Mouse (Mus musculus) liver, embryonic 14.5 days (tissue): ENCODE data around the gene Tardbp. TPM values are rescaled to one million over a fixed set of nuclear protein-coding genes. Genes with fewer than 3 reads are reported as not detected.

Experiments
- ATAC-seq: fragments of 200-750 bp; cut with Nextera tagmentation; 2 replicates; pipeline ENCODE4 v1.8.0; 2017; ENCODE audit warnings: moderate number of reproducible peaks, mild to moderate bottlenecking, moderate library complexity; ENCODE audit not compliant: insufficient read depth
- DNase-seq, 3 experiments: peaks; one replicate each; pipeline ENCODE4 v3.0.0-alpha.2; 2012 to 2013; ENCODE audit warnings: low read depth in 3 of 3, low spot score in 3 of 3
- H3K27ac ChIP-seq: fragments of 300-500 bp; sonication (generic); 2 replicates; pipeline ENCODE4 v1.5.1; 2014; ENCODE audit warnings: moderate library complexity, mild to moderate bottlenecking, control low read depth, inconsistent platforms
- H3K27me3 ChIP-seq: fragments of 300-500 bp; sonication (generic); 2 replicates; pipeline ENCODE4 v1.6.1; 2014; ENCODE audit warnings: mild to moderate bottlenecking, low read length, moderate library complexity; ENCODE audit not compliant: control insufficient read depth, insufficient read depth
- H3K36me3 ChIP-seq: fragments of 300-500 bp; sonication (generic); replicated peaks from 2 replicates; pipeline ENCODE4 v1.6.1; 2014; ENCODE audit warnings: low read depth; ENCODE audit not compliant: control insufficient read depth, insufficient read depth
- H3K4me1 ChIP-seq, 2 experiments: fragments of 200-500 bp in 1 of 2; fragments of 300-500 bp in 1 of 2; sonication (generic) in 1 of 2; replicated peaks; 2 replicates each; pipeline ENCODE4 v1.6.1; 2012 to 2014; ENCODE audit warnings: antibody characterized with exemption in 1 of 2, inconsistent platforms in 1 of 2, low read length in 1 of 2; ENCODE audit not compliant: control insufficient read depth in 2 of 2, insufficient read depth in 2 of 2
- H3K4me2 ChIP-seq: fragments of 300-500 bp; sonication (generic); 2 replicates; pipeline ENCODE4 v1.6.1; 2014; ENCODE audit warnings: low read depth, mild to moderate bottlenecking, control low read depth, moderate library complexity
- H3K4me3 ChIP-seq, 2 experiments: fragments of 200-500 bp in 1 of 2; fragments of 300-500 bp in 1 of 2; sonication (generic) in 1 of 2; 2 replicates each; pipeline ENCODE4 v1.5.1; 2012 to 2014; ENCODE audit warnings: low read depth in 2 of 2, low read length in 2 of 2, mild to moderate bottlenecking in 2 of 2, control low read depth in 1 of 2, inconsistent platforms in 1 of 2, moderate library complexity in 1 of 2; ENCODE audit not compliant: insufficient read depth in 1 of 2
- H3K9ac ChIP-seq: fragments of 300-500 bp; sonication (generic); replicated peaks from 2 replicates; pipeline ENCODE4 v1.6.1; 2014; ENCODE audit warnings: mild to moderate bottlenecking, control low read depth, moderate library complexity
- H3K9me3 ChIP-seq: fragments of 300-500 bp; sonication (generic); 2 replicates; pipeline ENCODE4 v1.6.1; 2016; ENCODE audit warnings: low read length, mixed read lengths; ENCODE audit not compliant: control insufficient read depth
- CTCF ChIP-seq: IDR thresholded peaks from 2 replicates; pipeline ENCODE4 v1.5.1; 2016; ENCODE audit warnings: antibody characterized with exemption, low read depth, control low read depth
- EP300 ChIP-seq: IDR thresholded peaks from 2 replicates; pipeline ENCODE4 v1.6.1; 2016; ENCODE audit warnings: antibody characterized with exemption, low read depth
- WGBS: fragments of 180-500 bp; shearing (Covaris S2); extraction: QIAGEN DNeasy Blood & Tissue Kit; methylation state at CpG from one replicate; pipeline ENCODE4 v1.1.7; 2014; ENCODE audit not compliant: insufficient replicate concordance; 5-methylcytosine and 5-hydroxymethylcytosine counted together
- polyA plus RNA-seq, 2 experiments: library from polyadenylated mRNA; depleted of rRNA in 1 of 2; stranded (reverse) in 1 of 2; unstranded in 1 of 2; fragments of >200 nt; fragmentation: Nextera tagmentation in 1 of 2; extraction: Ambion mirVana in 1 of 2; gene quantifications; 2 replicates each; pipeline versions ENCODE4 v1.2.1 to v1.2.3; 2012 to 2014

Tardbp gene
- polyA plus RNA-seq, 2 experiments, result 80.3 to 260 TPM

DNA sequence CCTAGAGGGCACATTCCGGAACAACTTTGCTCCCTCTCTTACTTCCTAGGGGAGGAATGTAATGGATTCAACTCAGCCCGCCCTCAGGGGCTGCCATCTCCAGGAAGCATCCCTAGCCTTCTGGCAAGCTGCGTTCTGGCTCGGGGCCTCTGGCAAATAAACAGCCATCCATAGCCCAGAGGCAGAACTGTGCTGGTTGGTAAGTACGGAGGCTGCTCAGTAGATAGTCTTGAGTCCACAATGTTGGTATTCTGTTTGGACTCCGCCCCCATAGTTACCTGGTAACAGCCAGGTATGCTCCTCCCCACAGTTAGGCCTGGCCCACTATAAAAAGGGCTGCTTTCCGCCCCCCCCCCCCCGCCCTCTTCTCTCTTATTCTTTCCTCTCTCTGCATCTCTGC, 37.3 kb downstream of the Tardbp start:
- DNase-seq (no peak), ATAC-seq (no peak)
- Histone ChIP-seq H3K4me1 (peaks cover 3 to 11% of the 10 kb centered on the region in 2 experiments), H3K9ac (no peak overlapping the region), H3K27me3 (no peaks in the 10 kb centered on the region), H3K27ac (no peak overlapping the region), H3K4me2 (no peak overlapping the region), H3K4me3 (no peak overlapping the region), H3K9me3 (no peaks in the 10 kb centered on the region), H3K36me3 (peaks cover 16% of the 10 kb centered on the region)
- 76% methylated on average over 8 of the region's 8 CpGs for WGBS
- TF ChIP-seq CTCF (no peak), EP300 (no peak)

DNA sequence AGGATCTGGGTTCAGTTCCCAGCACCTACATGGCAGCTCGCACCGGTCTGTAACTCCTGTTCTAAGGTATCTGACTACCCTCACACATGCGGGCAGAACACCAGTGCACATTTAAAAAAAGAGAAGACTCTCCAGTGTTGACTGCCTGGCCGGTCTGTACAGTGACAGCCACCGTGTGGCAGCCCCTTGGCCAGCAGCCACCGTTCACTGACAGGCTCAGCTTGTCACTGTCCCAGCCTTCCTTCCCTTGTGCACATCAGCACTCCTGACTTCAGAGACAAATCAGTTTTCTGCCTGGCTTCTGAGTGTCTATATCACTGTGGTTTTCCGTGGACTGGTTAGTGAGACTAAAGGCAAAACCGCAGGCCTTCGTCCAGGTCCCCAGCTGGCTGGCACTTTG, 38.0 kb downstream of the Tardbp start:
- DNase-seq, result no peak
- no peak overlapping the region for H3K4me3 ChIP-seq
- H3K9ac ChIP-seq, result no peak overlapping the region
- H3K27ac ChIP-seq, result no peak overlapping the region
- H3K4me2 ChIP-seq, result no peak overlapping the region
- WGBS, result 60% methylated on average over 9 of the region's 9 CpGs
- ATAC-seq, result no peak
- H3K4me1 ChIP-seq, result peaks cover 3 to 11% of the 10 kb centered on the region in 2 experiments
- TF ChIP-seq EP300 (no peak), CTCF (no peak)
- peaks cover 9% of the 10 kb centered on the region for H3K36me3 ChIP-seq
- no peaks in the 10 kb centered on the region for H3K9me3 ChIP-seq
- no peaks in the 10 kb centered on the region for H3K27me3 ChIP-seq

DNA sequence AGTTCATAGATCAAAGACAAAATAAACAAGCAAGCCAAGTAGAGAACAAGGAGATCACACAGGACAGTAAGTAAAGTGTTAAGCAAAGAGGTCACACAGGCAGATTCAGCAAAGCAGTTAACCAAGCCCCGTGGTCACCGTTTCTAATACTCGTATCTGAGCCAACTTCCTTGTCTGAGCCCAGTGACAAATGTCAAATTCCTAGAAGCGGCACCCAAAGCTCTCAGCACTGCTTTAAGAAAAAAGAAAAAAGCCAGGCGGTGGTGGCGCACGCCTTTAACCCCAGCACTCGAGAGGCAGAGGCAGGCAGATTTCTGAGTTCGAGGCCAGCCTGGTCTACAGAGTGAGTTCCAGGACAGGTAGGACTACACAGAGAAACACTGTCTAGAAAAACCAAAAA, 40.2 kb downstream of the Tardbp start:
- H3K9ac ChIP-seq, result no peak overlapping the region
- no peak overlapping the region for H3K4me2 ChIP-seq
- 14% methylated on average over 9 of the region's 9 CpGs for WGBS
- peaks cover 3 to 15% of the 10 kb centered on the region in 2 experiments; a peak in 3 of 4 replicates for H3K4me1 ChIP-seq
- no peaks in the 10 kb centered on the region for H3K9me3 ChIP-seq
- ATAC-seq (no peak), DNase-seq (no peak)
- peaks cover 2% of the 10 kb centered on the region for H3K36me3 ChIP-seq
- no peaks in the 10 kb centered on the region for H3K27me3 ChIP-seq
- H3K4me3 ChIP-seq, result no peak overlapping the region
- TF ChIP-seq EP300 (no peak), CTCF (no peak)
- no peak overlapping the region for H3K27ac ChIP-seq

DNA sequence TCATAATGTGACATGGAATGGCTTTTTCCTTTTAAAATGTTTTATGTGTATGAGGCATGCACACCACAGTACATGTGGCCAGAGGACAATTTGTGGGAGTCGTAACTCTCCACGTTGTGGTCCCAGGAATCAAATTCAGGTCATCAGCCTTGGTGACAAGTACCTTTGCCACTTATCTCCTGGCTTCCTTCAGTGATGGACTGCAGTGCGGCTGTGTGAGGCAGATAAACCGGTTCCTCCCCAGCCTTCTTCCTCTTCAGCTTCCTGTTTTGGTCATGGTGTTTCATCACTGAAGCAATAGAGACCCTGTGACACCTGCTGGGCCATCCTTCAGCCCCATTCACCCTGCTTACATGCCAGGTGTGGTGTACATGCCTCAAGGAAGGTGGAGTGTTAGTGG, 43.6 kb downstream of the Tardbp start:
- DNase-seq (no peak), ATAC-seq (peak; percentile 19; the same call in 1 of the 2 replicates)
- TF ChIP-seq CTCF (no peak), EP300 (no peak)
- Histone ChIP-seq H3K4me3 (no peak overlapping the region), H3K9ac (no peak overlapping the region), H3K4me2 (no peak overlapping the region), H3K27me3 (no peaks in the 10 kb centered on the region), H3K36me3 (peaks cover 18% of the 10 kb centered on the region), H3K27ac (no peak overlapping the region), H3K9me3 (no peaks in the 10 kb centered on the region), H3K4me1 (peaks cover 0 to 12% of the 10 kb centered on the region in 2 experiments; a peak in 2 of 4 replicates)
- WGBS, result 8% methylated on average over 4 of the region's 4 CpGs

DNA sequence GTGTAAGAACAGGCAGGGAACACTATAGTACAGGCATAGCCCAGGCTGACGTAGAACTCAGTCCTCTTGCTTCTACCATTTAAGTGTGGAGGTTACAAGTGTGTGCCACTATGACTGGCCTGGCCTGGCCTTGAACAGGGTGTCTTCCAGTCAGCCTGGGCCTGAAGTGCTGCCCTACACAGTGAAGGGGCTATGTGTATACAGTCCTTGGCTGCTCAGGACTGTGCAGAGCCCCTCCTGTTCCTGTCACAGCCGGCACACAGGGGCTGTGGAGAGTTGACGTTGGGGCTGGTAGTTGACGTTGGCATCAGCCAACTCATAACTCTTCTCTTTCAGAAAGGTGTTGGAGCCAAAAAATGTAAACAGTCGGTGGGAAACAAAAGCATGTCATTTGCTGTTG, 45.4 kb downstream of the Tardbp start:
- H3K9ac ChIP-seq, result no peak overlapping the region
- no peak overlapping the region for H3K27ac ChIP-seq
- no peak for ATAC-seq
- DNase-seq, result no peak
- H3K9me3 ChIP-seq, result no peaks in the 10 kb centered on the region
- WGBS, result 76% methylated on average over 5 of the region's 5 CpGs
- H3K4me2 ChIP-seq, result no peak overlapping the region
- H3K4me1 ChIP-seq, result peaks cover 0 to 9% of the 10 kb centered on the region in 2 experiments; a peak in 2 of 4 replicates
- H3K27me3 ChIP-seq, result no peaks in the 10 kb centered on the region
- TF ChIP-seq CTCF (no peak), EP300 (no peak)
- H3K36me3 ChIP-seq, result peaks cover 25% of the 10 kb centered on the region
- no peak overlapping the region for H3K4me3 ChIP-seq
